Mouse (Mus musculus): ENCODE measurements around the gene Txndc15. TPM values are rescaled to one million over a fixed set of nuclear protein-coding genes. Genes with fewer than 3 reads are reported as not detected.

Gene Txndc15
- total and polyA plus RNA-seq, 2 experiments from 2014 or later: 93.4 to 137 TPM

GRCm38 (mm10) chr13:55704301-55704700, 10.1 kb upstream of the Txndc15 start:
- Histone ChIP-seq H3K27ac (ENCODE audit: low read depth, low read length) (no peak overlapping the region), H3K4me3 (ENCODE audit: low read depth, low read length) (no peak overlapping the region), H3K4me2 (ENCODE audit: low read depth, low read length, poor library complexity, severe bottlenecking) (no peak overlapping the region), H3K4me1 (ENCODE audit: insufficient read depth, low read length) (no peaks in the 10 kb centered on the region), H3K36me3 (ENCODE audit: insufficient read depth, low read length) (peaks cover 22% of the 10 kb centered on the region), H3K9ac (replicated peaks; ENCODE audit: low read length, poor library complexity, severe bottlenecking) (no peak overlapping the region), H3K9me3 (ENCODE audit: low read length) (no peaks in the 10 kb centered on the region), H3K27me3 (ENCODE audit: insufficient read depth, low read length) (no peaks in the 10 kb centered on the region)
- ATAC-seq (ENCODE audit: low FRiP score) (no peak), DNase-seq (ENCODE audit: low spot score) (no peak)
- WGBS: 78% methylated on average over 4 of the region's 4 CpGs
- TF ChIP-seq CTCF (IDR thresholded peaks at IDR 0.05): no peak

- ATAC-seq (ENCODE audit: low FRiP score) (no peak), DNase-seq (ENCODE audit: low spot score) (no peak)
- Histone ChIP-seq H3K27ac (ENCODE audit: low read depth, low read length) (no peak overlapping the region), H3K9me3 (ENCODE audit: low read length) (no peaks in the 10 kb centered on the region), H3K4me3 (ENCODE audit: low read depth, low read length) (no peak overlapping the region), H3K4me1 (ENCODE audit: insufficient read depth, low read length) (peaks cover 5% of the 10 kb centered on the region; the same call in 1 of the 2 replicates), H3K27me3 (ENCODE audit: insufficient read depth, low read length) (no peaks in the 10 kb centered on the region), H3K4me2 (ENCODE audit: low read depth, low read length, poor library complexity, severe bottlenecking) (no peak overlapping the region), H3K9ac (replicated peaks; ENCODE audit: low read length, poor library complexity, severe bottlenecking) (no peak overlapping the region), H3K36me3 (ENCODE audit: insufficient read depth, low read length) (peaks cover under 1% of the 10 kb centered on the region; the same call in 1 of the 2 replicates)
- no peak; the same call in 1 of the 2 replicates for TF ChIP-seq CTCF (IDR thresholded peaks at IDR 0.05)
- WGBS: 94% methylated on average over 3 of the region's 3 CpGs
Measured at GRCm38 (mm10) chr13:55712846-55713245, 1.6 kb upstream of the Txndc15 start.

GRCm38 (mm10) chr13:55715167-55715512, 690 bp downstream of the Txndc15 start:
- no peak for ATAC-seq (ENCODE audit: low FRiP score)
- 9% methylated on average over 5 of the region's 5 CpGs for WGBS

GRCm38 (mm10) chr13:55715908-55716510, 1.6 kb downstream of the Txndc15 start:
- Histone ChIP-seq H3K27me3 (ENCODE audit: insufficient read depth, low read length) (no peaks in the 10 kb centered on the region), H3K9ac (replicated peaks; ENCODE audit: low read length, poor library complexity, severe bottlenecking) (no peak overlapping the region), H3K27ac (ENCODE audit: low read depth, low read length) (no peak overlapping the region), H3K9me3 (ENCODE audit: low read length) (no peaks in the 10 kb centered on the region), H3K36me3 (ENCODE audit: insufficient read depth, low read length) (peaks cover 23% of the 10 kb centered on the region), H3K4me2 (ENCODE audit: low read depth, low read length, poor library complexity, severe bottlenecking) (peak overlapping the region; percentile 55), H3K4me1 (ENCODE audit: insufficient read depth, low read length) (peaks cover 5% of the 10 kb centered on the region; the same call in 1 of the 2 replicates), H3K4me3 (ENCODE audit: low read depth, low read length) (no peak overlapping the region)
- WGBS: 89% methylated on average over 7 of the region's 7 CpGs
- no peak for DNase-seq (ENCODE audit: low spot score)
- no peak for TF ChIP-seq CTCF (IDR thresholded peaks at IDR 0.05)
- no peak for ATAC-seq (ENCODE audit: low FRiP score)

More at GRCm38 (mm10) chr13:55715167-55715512, 690 bp downstream of the Txndc15 start:
- peak overlapping the region; percentile 91 for H3K9ac ChIP-seq (replicated peaks; ENCODE audit: low read length, poor library complexity, severe bottlenecking)
- peak overlapping the region; percentile 97 for H3K27ac ChIP-seq (ENCODE audit: low read depth, low read length)
- H3K4me2 ChIP-seq (ENCODE audit: low read depth, low read length, poor library complexity, severe bottlenecking): peak overlapping the region; percentile 55
- peaks cover 5% of the 10 kb centered on the region; the same call in 1 of the 2 replicates for H3K4me1 ChIP-seq (ENCODE audit: insufficient read depth, low read length)
- no peaks in the 10 kb centered on the region for H3K27me3 ChIP-seq (ENCODE audit: insufficient read depth, low read length)
- TF ChIP-seq CTCF (IDR thresholded peaks at IDR 0.05): no peak
- peaks cover 18% of the 10 kb centered on the region for H3K36me3 ChIP-seq (ENCODE audit: insufficient read depth, low read length)
- H3K9me3 ChIP-seq (ENCODE audit: low read length): no peaks in the 10 kb centered on the region
- H3K4me3 ChIP-seq (ENCODE audit: low read depth, low read length): peak overlapping the region; percentile 72
- no peak for DNase-seq (ENCODE audit: low spot score)

- Histone ChIP-seq H3K27me3 (ENCODE audit: insufficient read depth, low read length) (no peaks in the 10 kb centered on the region), H3K36me3 (ENCODE audit: insufficient read depth, low read length) (peaks cover 43% of the 10 kb centered on the region), H3K4me3 (ENCODE audit: low read depth, low read length) (no peak overlapping the region), H3K4me1 (ENCODE audit: insufficient read depth, low read length) (peaks cover 3% of the 10 kb centered on the region; the same call in 1 of the 2 replicates), H3K4me2 (ENCODE audit: low read depth, low read length, poor library complexity, severe bottlenecking) (no peak overlapping the region), H3K9ac (replicated peaks; ENCODE audit: low read length, poor library complexity, severe bottlenecking) (no peak overlapping the region), H3K9me3 (ENCODE audit: low read length) (no peaks in the 10 kb centered on the region), H3K27ac (ENCODE audit: low read depth, low read length) (no peak overlapping the region)
- WGBS: 74% methylated on average over 8 of the region's 8 CpGs
- DNase-seq (ENCODE audit: low spot score) (peak; percentile 65), ATAC-seq (ENCODE audit: low FRiP score) (no peak)
- TF ChIP-seq CTCF (IDR thresholded peaks at IDR 0.05): no peak
Measured at GRCm38 (mm10) chr13:55721516-55721915, 7.1 kb downstream of the Txndc15 start.

GRCm38 (mm10) chr13:55721995-55722394, 7.5 kb downstream of the Txndc15 start:
- no peak for DNase-seq (ENCODE audit: low spot score)
- no peak overlapping the region for H3K4me3 ChIP-seq (ENCODE audit: low read depth, low read length)
- TF ChIP-seq CTCF (IDR thresholded peaks at IDR 0.05): no peak
- no peak for ATAC-seq (ENCODE audit: low FRiP score)
- no peaks in the 10 kb centered on the region for H3K9me3 ChIP-seq (ENCODE audit: low read length)
- H3K4me2 ChIP-seq (ENCODE audit: low read depth, low read length, poor library complexity, severe bottlenecking): no peak overlapping the region
- H3K4me1 ChIP-seq (ENCODE audit: insufficient read depth, low read length): no peaks in the 10 kb centered on the region
- H3K9ac ChIP-seq (replicated peaks; ENCODE audit: low read length, poor library complexity, severe bottlenecking): no peak overlapping the region
- 98% methylated on average over 2 of the region's 2 CpGs for WGBS
- peaks cover 43% of the 10 kb centered on the region for H3K36me3 ChIP-seq (ENCODE audit: insufficient read depth, low read length)
- H3K27me3 ChIP-seq (ENCODE audit: insufficient read depth, low read length): no peaks in the 10 kb centered on the region
- H3K27ac ChIP-seq (ENCODE audit: low read depth, low read length): no peak overlapping the region
